Mouse (Mus musculus) effector memory CD4-positive, alpha-beta T cell, adult 7 months (primary cell): ENCODE results near the gene Plxnb2. TPM values are rescaled to one million over a fixed set of nuclear protein-coding genes. Genes with fewer than 3 reads are reported as not detected.

Source experiments
- polyA plus RNA-seq: library from polyadenylated mRNA; unstranded; fragments of 100-300 nt; shearing (Covaris generic); gene quantifications from one replicate; pipeline ENCODE4 v1.2.1, GENCODE M21; 2017

Plxnb2 gene
- 0.32 TPM for polyA plus RNA-seq

GRCm38 (mm10) chr15:89180571-89181229 lies at the start of gene Plxnb2:
Plxnb2 (minus strand) TSS chr15:89180788.

GRCm38 (mm10) chr15:89210915-89211715 lies 30.5 kb upstream of the Plxnb2 start, which contains the start of gene Ppp6r2:
Ppp6r2 (plus strand) TSS chr15:89211553.

GRCm38 (mm10) chr15:89196313-89196706 lies 15.7 kb upstream of the Plxnb2 start, which contains the start of gene Dennd6b:
Dennd6b (minus strand) TSS chr15:89196496.

GRCm38 (mm10) chr15:89149271-89150040 lies 31.1 kb downstream of the Plxnb2 start, which contains the start of gene Mapk11:
Mapk11 (minus strand) TSS chr15:89149628.

GRCm38 (mm10) chr15:89140659-89141252 lies 39.8 kb downstream of the Plxnb2 start, which contains the start of gene Mapk12:
Mapk12 (minus strand) TSS chr15:89140703.

GRCm38 (mm10) chr15:89128382-89129350 lies 51.9 kb downstream of the Plxnb2 start, which contains the start of gene Hdac10:
Hdac10 (minus strand) TSS chr15:89128700.

GRCm38 (mm10) chr15:89122649-89123366 lies 57.8 kb downstream of the Plxnb2 start, which contains the start of gene Tubgcp6:
Tubgcp6 (minus strand) TSS chr15:89123112.

Other genes with a start within 250 kb of the Plxnb2 start
- gene Ttll8, start 226.4 kb downstream of the Plxnb2 start, polyA plus RNA-seq, result not detected
- not detected for gene Mlc1, start 201.8 kb downstream of the Plxnb2 start, polyA plus RNA-seq
- gene Mov10l1, start 197.9 kb downstream of the Plxnb2 start, polyA plus RNA-seq, result not detected
- not detected for gene Panx2, start 121.1 kb downstream of the Plxnb2 start, polyA plus RNA-seq
- gene Trabd, start 105.7 kb downstream of the Plxnb2 start, polyA plus RNA-seq, result 51.8 TPM
- 37.3 TPM for gene Selenoo, start 91.7 kb downstream of the Plxnb2 start, polyA plus RNA-seq
- gene Tubgcp6, start 57.7 kb downstream of the Plxnb2 start, polyA plus RNA-seq, result 17.4 TPM
- 29.6 TPM for gene Hdac10, start 52.1 kb downstream of the Plxnb2 start, polyA plus RNA-seq
- 3.8 TPM for gene Mapk12, start 40.1 kb downstream of the Plxnb2 start, polyA plus RNA-seq
- gene Mapk11, start 31.2 kb downstream of the Plxnb2 start, polyA plus RNA-seq, result 27.4 TPM
- gene Dennd6b, start 15.7 kb upstream of the Plxnb2 start, polyA plus RNA-seq, result 44.6 TPM
- 16.7 TPM for gene Ppp6r2, start 30.8 kb upstream of the Plxnb2 start, polyA plus RNA-seq
- gene Sbf1, start 134.5 kb upstream of the Plxnb2 start, polyA plus RNA-seq, result 99.5 TPM
- not detected for gene Adm2, start 141.9 kb upstream of the Plxnb2 start, polyA plus RNA-seq
- gene Miox, start 153.6 kb upstream of the Plxnb2 start, polyA plus RNA-seq, result 0.60 TPM
- gene Lmf2, start 174.9 kb upstream of the Plxnb2 start, polyA plus RNA-seq, result 42.8 TPM
- 144 TPM for gene Ncaph2, start 174.9 kb upstream of the Plxnb2 start, polyA plus RNA-seq
- gene Sco2, start 193.1 kb upstream of the Plxnb2 start, polyA plus RNA-seq, result 3.4 TPM
- 1.5 TPM for gene Tymp, start 196.3 kb upstream of the Plxnb2 start, polyA plus RNA-seq
- gene Odf3b, start 198.5 kb upstream of the Plxnb2 start, polyA plus RNA-seq, result not detected
- gene Klhdc7b, start 204.1 kb upstream of the Plxnb2 start, polyA plus RNA-seq, result not detected
- gene Syce3, start 229.7 kb upstream of the Plxnb2 start, polyA plus RNA-seq, result not detected
- gene Cpt1b, start 245.1 kb upstream of the Plxnb2 start, polyA plus RNA-seq, result 0.37 TPM
- gene C730034F03Rik, start 248.8 kb upstream of the Plxnb2 start, polyA plus RNA-seq, result 6.8 TPM
- gene Gm44502, start 248.9 kb upstream of the Plxnb2 start, polyA plus RNA-seq, result not detected
- 102 TPM for gene Chkb, start 249.1 kb upstream of the Plxnb2 start, polyA plus RNA-seq